Mouse (Mus musculus) ovary, postnatal 36 days (tissue): ENCODE data around the gene Flrt2.

Experiments
- DNase-seq: peaks from one replicate; pipeline ENCODE4 v3.0.0; 2022; ENCODE audit warnings: low spot score, mixed read lengths

The Flrt2 gene

DNA sequence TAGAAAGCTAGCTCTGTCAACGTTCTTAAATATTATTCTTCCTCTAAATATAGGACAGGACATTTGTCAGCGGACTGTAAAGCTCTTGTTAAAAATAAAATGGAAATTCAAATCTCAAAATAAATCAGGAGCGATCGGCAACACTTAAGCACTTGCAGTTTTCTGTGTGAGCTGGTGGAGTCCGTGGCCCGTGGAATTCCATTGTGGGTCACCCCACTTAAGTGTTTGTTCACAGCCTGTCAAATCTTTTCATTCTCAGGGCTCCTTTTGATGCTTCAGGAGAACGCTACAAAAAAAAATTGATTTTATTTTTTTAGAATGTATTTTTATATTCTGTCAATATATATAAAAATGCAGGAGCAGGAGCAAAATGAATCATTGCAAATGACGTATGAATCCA is 45.5 kb downstream of the Flrt2 start:
- no peak for DNase-seq

DNA sequence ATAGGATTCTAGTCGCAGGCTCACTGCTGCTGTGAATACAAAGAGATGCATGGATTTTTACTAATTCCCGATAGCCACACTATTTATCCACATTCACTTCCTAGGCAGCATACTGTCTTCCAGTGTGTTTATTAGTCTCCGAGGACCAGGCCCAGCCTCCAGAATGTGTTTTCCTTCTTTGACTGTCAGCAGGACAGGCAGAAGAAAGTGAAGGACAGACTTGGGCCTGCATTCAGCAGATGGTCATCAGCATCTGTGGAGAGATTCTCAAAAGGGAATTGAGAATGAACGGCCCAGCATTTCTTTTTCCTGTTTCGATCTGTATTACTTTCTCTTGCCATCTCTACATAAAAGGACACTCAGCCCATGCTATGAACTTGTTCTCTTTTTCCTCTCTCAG is 46.0 kb downstream of the Flrt2 start:
- DNase-seq, result no peak

DNA sequence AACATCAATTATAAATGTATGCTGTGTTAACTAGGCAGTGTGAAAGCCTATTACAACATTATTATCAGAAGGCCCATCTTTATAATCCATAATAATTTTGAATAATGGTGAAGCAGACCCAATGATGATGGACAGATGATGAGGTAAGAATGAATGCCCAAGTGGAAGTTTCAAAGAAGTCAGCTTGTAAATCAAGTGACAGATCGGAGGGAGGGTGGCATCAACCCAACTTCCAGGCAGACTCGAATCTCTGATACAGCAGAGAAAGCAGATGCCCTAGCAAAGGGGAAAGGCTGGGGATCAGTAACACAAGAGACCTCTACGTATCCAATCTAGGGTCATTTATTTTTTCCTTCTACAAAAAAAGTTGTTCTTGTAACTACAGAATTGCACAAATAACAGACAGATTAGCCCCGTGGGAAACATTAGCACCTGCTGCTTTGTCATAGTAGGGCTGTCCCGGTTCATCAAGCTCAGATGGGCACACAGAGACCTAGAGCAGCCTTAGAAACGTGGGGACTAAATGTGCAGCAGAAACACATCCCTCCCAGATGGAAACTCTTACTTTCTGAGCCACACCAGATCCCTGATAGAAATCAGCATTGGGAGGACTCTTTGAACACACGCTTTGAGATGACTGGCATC is 46.6 kb downstream of the Flrt2 start:
- DNase-seq, result no peak

DNA sequence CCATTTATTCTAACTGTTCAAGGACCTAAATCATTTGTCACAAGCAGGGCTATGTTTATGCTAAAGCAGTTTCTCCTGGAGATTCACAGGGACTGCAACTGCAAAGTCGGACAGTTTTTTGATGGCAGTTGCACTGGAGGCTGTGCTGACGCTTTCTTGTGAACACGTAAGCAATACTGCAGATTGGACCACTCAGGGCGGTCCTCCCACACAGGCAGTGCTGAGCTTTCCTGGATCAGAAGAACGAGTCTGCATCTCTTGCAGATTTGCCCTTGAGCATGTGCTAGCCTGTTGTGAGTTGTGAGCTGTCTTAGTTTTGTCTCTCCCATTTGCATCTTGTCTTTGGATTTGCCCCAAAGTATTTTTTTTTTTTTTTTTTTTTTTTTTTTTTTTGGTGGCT is 47.7 kb downstream of the Flrt2 start:
- no peak for DNase-seq

DNA sequence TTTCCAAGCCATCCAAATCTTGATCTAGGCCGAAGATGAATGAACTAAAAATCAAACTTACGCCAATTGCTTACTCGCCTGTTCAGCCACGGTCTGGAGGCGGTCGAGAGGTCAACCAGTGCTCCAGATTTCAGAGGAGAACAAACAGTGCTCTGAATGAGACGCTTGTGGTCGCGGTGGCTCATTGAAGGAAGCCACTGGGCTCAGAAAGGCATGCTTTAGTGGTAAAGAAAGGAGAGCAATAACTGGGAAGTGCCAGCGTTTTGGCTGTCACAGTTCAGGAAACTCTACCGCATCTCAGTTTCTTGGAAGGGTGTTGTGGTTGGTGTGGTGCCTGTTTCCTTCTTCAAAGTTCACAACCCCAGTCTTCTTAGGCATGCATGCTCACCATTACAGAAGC is 49.3 kb downstream of the Flrt2 start:
- no peak for DNase-seq

DNA sequence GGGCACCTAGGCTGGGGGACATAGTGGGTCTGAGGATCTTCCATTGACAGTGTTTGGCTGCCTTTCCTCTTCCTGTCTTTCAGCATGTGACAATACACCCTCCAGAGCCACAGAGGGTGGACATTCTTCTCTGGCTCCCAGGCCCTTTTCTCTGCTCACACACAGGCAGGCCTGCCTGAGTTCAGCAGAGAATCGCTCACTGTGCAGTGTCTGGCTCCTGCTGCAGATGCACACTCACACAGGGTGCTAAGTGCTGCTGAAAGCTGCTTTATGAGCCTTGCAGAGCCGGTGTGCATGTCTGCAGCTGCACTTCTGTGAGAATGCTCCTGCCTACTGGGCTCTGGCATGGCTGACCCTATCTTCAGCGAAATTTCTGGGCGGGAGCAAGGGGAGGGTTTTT is 52.3 kb downstream of the Flrt2 start:
- DNase-seq, result no peak

DNA sequence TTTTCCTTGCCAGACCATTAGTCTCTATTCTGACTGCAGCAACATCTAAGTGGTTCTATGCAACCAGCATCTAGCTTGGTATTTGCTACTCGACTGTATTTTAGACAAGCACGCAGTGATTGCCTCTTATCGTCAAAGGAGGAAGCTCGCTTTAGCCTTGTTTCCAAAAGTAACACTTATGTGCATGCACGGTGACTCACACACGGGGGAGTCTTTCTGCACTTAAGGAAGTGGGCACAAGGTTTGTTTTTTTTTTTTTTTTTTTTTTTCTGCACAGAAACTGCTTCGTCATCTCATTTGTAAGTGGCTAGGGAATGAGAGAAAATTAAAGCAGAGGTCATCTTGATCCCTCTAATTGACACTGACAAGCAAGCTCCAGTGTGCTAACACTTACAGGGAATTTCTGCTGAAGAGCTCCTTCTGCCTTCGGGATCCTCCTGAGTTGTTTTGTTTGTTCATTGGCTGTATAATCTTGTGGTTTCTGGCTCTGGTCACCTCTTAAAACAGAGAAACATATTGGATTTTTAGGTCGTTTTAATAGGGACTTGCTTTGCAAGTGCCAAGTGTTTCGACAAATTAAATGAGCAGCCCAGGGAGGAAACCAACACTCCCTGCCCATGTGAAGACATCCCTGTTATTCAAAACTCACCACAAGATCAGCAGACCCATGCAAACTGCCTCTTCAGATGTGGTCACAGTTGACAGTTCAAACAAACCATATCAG is 55.0 kb downstream of the Flrt2 start:
- no peak for DNase-seq

DNA sequence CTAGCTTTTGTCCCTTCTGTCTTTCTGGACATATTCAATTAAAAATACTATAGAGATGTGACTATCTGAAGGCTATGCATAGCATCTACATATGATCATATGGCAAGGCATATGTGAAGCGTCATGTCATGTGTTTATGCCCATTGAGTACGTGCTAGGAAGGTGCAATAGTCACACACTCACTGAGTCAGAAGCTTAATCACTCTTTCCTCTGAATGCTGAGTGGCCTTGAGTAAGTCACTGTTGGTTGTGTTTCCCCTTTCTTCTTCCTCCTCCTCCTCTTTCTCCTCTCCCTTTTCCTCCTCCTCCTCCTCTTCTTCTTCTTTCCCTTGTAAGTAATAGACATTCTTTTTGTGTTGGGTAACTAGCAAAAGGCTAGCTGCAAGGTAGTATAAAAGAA is 56.7 kb downstream of the Flrt2 start:
- no peak for DNase-seq

DNA sequence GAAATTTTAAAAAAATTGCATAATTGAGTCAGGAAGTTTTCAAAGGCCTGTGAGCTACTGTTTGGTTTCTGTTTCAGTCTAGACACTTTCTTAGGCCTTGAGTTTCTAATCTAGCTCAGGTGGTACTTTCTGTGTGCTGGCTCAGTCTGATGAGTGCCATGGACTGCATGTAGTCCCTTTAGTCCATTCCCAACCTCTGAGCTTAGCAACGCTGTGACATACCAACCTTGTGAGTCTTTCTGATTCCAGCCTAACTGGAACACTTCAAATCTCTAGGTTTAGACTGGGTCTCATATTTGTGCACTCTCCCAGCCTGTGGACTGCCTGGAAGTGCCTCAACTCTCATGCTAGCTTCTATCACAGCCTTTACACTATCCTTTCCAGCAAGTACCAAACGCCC is 57.2 kb downstream of the Flrt2 start:
- DNase-seq, result no peak

DNA sequence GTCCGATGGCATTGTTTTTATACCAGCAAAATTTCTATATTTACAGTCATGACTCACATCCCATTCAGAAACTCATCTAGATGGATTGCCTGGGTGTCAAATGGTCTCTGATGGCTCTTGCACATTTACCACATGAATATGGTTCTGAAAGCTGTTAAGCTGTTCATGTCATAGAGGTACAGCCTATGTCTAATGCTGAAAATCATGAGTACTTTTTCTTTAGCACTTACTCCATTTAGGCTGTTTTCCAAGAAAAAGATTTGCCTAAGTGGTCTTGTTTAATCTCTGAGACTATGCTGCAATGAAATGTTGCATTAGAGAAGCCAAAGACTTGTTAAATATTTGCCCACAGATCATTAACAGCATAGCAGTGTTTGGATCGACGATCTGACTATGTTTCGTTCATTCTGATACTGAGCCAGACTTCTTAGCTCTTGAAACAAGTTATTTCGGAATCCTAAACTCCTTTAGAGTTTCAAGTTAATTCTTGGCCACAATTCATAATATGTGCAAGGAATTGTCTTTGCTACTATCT is 67.3 kb downstream of the Flrt2 start:
- no peak for DNase-seq

DNA sequence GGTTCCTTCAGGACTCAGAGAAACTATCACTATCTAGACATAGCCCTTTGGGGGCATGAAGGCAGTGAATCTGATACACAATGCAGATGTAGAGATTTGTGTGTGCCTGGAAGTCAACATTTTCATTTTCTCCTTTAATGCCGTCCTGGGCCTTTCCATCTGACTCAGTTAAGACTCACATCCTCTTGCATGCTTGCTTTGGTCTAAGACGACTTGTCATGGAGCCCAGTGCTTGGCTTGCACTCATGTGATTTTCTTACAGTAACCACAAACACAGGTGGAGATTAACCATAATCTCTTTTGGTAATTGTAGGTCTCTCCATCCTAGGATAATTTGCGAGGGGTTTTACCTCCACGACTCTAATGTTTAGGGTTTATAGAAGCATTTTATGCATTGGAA is 73.2 kb downstream of the Flrt2 start:
- DNase-seq, result no peak

DNA sequence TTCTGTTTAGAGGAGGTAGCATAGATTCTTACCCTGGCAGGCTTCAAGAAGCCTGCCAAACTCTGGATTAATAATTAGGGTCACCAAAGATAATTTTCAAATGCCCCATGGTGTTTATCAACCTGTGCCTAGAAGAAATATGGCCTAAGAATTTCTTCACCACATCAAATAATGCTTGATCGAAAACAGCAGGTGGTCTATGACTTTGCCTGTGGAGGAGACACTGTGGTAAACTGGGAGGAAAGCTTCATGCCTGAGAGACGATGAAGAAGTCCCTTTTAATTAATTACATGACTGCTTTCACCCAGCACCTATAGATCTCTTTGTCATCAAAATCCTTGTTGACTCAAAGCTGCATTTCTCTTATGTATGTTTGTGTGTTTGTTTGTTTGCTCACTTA is 77.0 kb downstream of the Flrt2 start:
- no peak for DNase-seq

DNA sequence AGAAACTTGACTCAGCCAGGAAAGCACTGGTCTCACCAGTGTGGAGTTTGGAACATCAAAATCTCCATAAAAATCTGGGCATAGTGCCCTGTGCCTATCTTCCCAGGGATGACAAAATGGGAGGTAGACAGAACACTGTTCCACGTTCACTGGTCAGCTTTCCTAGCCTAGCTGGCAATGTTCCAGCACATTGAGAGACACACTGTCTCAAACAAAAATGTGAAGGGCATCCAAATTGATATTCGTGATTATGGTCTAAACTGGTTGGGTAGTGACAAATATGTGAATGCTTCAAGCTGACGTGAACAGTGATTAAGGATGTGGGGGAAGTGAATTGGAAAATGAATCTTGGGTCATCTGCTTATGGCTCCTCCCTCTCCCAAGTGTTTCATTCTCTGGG is 78.2 kb downstream of the Flrt2 start:
- no peak for DNase-seq

DNA sequence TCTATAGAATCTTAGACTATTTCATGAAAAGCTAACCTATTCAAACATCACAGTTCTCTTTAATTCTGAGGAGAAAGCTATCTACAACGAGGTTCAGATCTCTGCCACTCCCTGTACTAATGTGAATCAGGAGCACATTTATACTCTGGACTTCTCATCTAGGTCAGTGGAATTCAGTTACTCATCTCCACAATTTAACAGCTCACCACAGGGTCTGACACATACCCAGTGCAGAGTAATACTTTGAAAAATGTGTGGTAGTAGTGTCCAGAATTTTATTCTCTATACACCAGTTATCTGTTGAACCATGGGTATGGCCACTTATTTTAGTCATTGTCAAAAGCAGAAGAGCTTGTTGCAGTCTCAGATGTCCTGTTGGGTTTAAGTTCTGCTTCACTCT is 98.1 kb downstream of the Flrt2 start:
- DNase-seq, result no peak

DNA sequence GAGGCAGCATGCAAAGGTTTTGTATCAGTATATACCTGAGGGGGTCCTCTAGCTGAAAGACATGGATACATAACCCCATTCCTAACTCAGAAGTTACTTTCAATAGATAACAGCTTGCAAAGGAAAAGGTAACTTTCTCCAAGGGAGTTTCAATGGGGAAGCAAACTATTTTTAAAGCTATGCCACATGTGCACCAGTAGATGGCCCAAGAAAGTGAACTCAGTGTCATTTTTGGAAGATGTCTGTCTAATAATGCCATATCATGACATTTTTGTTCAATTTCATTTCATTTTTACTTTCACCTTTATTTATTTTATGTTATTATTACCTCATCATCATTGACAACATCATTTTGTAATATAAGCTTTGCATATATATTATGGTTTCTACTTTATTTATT is 124.6 kb downstream of the Flrt2 start:
- DNase-seq, result no peak
